Mouse (Mus musculus): ENCODE results near the gene Tshz2. TPM values are rescaled to one million over a fixed set of nuclear protein-coding genes. Genes with fewer than 3 reads are reported as not detected.

Gene Tshz2
- polyA plus RNA-seq, 1 experiment = 42.1 TPM

DNA sequence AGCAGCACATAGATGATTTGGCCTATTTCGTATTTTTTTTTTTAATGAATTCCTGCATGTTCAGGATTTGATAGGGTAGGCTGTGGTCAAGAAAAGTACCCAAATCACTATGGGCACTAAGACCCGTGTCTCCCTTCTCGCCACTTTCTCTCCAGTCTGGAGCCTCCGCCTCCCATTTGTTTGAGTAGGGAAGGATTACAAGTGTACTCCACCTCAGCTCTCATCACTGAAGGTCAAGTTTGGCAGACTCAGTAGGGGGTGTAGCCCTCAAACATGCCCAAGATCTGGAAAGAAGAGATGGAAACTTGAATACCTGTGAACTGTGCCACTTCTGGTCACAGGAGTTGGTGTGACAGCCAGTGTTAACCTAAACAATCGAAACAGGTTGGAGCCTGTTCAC is 66.3 kb downstream of the Tshz2 start:
- no peak for DNase-seq (ENCODE audit: low spot score)

DNA sequence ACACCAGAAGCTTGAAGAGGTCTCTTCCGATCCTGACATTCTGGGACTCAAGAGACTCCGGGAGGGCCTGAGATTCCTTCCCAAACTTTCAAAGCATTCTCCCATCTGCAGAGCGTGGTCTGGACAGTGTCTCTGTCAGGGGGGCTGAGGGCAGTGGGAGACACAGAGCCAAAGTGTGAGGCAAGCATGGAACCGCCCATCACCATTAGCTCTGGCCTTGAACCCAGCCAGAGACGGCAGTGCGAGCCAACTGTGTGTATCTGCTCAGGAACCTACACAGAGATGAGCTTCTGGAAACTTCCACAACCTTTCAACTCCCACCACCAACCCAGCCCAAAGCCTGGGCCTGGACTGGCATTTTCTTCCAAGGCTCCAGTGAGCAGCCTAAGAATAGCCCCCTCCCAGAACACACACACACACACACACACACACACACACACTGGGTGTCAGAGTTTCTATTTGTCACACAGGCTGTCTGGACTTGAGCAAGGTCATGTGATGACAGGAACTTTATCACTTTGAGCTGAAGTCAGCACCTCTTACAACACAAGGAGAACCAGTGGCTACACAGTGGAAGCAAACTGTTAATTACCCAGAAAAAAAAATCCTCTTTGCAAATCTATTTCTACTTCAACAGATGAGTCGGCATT is 67.2 kb downstream of the Tshz2 start:
- no peak for DNase-seq (ENCODE audit: low spot score)

DNA sequence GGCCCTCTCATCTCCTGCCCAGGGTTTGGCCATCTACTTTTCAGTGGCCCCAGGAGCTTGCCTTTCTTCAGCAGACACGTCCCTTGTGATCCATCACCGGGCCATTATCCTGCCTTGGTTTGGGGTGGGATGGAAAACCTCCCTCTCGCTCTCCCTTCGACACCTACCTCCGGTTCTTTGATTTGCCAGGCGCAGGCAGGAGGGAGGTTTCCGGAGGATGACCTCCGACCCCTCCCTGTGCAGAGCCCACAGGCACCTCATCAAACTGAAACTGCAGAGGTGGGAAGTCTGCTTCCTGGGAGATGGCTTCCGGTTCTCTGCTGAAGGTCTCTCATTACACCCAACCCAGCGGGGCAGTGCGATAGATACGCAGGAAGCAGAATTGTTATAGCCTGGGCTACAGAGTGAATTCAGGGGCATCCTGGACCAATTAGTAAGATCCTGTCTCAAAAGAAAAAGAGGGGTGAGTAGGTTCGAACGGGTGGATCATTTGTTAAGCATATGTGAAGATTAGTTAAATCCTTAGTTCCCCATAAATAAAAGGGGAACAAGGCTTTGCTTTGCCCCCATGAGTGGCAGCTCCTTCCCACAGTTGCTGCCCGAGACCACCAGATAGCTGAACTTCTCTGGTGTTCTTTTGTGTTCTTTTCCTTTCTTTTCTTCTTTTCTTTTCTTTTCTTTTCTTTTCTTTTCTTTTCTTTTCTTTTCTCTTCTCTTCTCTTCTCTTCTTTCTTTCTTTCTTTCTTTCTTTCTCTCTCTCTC is 70.1 kb downstream of the Tshz2 start:
- DNase-seq (ENCODE audit: low spot score) = no peak

DNA sequence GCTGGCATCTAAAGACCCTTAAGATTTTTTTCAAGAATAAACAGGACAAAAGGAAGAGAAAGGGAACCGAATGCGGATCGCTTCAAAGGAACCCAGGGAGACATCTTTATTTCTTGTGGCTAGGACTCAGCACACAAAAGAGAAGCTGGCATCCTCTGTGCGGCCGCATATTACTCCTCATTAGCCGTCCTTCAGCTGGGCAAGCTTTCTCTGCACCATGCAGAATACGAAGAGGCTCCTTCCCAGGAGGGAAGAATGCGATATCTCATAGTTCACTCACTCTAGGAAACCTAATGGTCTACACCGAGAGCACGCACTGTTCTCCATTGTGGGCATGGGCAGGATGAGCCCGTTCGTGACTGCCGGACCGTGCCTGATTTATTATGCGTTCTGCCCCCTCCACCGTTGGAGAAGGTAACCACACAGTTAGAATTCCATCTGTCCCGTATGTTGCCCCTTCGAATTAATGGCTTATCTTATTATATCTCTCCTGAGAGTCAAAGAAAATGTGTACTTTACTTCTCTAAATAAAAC is 89.0 kb downstream of the Tshz2 start:
- DNase-seq (ENCODE audit: low spot score) = no peak

DNA sequence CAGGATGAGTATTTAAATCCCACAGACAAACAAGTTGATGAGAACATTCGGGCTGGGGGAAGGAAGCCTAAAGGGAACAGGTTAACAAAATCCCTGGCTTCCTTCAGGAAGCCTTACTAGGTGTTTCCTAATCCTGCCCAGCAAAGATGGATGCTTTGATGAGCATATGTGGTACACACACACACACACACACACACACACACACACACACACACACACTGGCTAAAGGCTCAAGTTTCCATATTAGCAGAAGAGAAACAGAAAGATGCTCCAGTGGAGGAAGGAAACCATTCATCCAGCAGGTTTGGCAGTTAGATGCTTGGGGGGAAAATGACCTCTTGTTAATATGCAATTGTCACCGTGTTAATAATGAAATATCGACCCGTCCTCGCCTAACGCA is 89.5 kb downstream of the Tshz2 start:
- no peak for DNase-seq (ENCODE audit: low spot score)

DNA sequence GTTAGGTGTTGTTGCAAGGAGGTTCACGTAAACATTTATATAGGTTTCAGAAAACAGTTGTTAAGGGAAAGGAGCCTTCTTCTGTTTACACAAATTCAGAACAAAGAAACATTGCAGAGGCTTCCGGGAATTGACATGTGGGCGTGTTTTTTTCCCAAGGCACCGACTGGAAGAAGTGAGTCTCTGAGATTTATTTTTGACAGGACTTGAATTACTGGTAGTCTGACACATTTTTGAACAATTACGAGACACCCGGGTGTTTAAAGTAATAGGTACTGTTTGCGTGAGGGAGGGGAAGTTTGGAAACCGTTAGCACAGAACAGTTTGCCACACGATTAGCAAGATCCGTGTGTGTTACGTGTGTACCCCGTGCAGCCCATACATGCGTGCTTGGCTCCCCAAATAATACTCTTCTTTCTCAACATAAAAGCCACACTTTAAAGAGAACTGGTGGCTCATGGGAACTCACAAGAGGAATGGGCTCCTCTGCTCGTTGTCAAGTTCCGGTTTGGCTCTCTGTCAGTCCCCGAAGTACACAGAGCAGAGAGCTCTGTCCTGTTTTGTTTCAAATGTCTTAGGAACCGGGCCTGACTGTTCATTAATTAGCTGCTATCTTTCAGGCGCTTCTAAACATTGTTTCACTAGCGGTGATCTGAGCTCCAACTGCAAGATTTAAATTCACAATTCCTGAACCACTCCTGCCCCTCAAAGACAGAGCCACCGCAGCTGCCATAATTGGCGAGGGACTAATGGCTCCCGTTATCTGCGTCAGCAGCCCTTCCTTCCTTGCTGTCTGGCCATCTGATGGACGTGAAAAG is 91.0 kb downstream of the Tshz2 start:
- no peak for DNase-seq (ENCODE audit: low spot score)

DNA sequence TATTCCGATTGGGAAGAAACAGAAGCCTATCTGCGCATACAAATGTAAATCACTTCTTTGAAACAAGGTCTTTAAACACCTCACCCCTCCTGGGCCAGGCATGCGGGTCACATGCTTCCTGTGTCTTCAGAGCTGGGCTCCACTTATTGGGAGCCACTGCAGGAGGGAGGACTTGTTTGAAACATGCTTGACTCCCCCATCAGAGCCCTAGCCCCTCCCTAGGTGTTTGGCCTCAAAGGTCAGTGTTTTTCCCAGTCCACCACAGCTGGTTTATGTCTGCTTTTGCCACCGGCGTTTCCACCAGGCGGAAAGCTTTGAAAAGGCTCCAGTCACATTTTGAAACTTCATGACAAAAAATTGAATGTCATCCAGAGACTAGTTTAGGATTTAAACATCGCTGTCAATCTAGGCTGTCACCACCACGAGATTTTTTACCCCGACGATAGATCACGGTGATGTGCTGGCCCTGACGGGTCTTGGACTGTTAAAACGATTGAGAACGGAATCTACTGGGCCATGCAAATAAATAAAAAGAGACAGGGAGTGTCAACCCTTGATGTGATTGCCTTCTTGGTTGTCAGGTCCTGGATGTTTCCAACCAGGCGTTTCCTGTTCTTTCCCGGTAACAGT is 96.0 kb downstream of the Tshz2 start:
- DNase-seq (ENCODE audit: low spot score) = no peak

DNA sequence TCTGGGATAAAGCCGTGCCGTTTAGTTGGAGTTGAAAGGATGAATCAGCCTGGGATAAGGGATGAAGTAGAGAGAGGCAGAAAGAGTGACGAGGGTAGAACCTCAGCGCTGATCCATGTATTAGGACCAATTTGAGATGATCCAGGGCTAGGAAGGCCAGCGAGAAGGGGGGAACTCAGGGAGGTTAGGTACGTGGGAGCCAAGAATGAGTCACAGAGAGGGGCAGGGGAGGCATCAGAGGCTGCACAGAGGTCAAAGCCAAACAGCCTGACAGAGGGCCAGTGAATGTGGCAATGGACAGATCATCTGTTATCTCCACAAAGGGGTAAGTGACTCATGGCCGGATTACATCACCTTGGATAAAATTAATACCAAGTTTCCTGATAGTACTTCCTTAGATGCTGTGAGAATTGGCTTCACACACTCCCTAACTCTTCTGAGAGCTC is 97.8 kb downstream of the Tshz2 start:
- no peak for DNase-seq (ENCODE audit: low spot score)

DNA sequence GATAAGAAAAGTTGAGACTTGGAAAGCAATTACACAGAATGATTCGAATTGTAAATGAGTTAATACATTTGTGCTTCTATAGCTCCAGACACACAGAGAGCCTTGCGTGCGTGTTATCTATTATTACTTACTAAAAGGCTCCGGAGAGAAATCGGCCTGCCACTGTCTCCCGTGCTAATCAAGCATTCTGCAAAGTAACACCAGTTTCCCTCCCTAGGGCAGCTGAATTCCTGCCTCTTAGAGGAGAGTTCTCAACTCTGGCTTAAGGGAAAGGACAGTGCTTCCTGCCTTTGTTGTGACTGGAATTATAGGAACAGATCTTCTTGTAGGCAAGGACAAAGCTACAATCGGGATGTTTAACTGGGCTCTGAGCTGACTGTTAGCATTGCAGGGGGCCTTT is 101.2 kb downstream of the Tshz2 start:
- no peak for DNase-seq (ENCODE audit: low spot score)

DNA sequence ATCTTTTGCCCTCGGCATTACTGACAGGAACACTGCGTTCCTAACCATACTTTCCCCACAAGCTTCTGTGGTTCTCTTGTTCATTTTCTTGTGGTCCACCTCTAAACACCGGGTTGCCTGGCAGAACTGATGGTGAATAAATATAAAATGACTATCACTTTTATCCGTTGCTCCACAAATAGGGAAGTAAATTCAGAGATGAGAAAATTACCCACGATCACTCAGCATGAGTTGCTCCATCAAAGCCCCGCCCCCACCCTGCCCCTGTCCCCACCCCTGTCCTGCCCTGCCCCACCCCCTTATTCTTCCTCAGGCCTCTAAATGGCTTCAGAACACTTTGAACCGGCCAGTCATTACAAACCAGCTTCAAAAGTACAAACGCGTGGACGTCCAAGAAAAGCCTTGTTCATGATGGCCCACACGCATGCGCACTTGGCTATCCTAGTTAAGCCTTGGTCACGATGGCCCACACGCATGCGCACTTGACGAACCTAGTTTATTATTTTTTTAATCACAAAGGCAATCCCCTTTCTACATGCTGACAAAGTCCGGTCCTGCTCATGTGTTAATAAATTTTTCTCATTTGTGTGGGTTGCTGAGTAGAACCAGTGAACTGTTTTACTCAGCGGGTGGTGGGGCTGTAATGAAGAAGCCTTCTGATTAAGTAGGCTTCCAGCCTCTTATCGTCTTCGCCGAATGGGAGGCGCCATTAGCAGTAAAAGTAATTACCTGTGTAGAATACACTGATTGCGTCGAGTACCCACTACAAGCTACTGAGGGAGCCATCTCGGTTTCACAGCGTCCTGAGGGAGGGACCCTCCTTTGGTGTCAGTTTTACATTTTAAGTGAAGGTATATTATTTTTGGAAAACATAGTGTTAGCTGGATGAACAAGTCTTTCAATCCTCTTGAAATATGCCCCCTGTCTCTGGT is 102.9 kb downstream of the Tshz2 start:
- no peak for DNase-seq (ENCODE audit: low spot score)

DNA sequence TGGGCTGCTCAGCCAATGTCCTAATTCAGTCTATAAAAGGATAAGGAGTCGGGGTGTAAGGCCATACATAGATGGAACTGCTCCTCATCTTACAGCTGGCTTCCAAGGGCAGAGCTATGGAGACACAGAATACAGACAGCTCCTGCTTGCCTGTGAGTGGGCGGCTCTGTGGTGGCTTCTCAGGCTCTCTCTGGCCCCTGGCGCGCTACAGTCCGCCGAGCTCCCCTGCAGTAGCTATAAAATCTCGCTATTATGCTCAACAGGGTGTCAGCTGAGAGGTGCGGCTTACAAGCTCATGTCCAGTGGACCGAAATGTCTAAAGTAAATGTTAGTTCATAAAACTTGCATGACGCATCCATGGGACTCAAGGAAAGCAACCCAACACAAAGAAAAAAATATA is 108.2 kb downstream of the Tshz2 start:
- no peak for DNase-seq (ENCODE audit: low spot score)

DNA sequence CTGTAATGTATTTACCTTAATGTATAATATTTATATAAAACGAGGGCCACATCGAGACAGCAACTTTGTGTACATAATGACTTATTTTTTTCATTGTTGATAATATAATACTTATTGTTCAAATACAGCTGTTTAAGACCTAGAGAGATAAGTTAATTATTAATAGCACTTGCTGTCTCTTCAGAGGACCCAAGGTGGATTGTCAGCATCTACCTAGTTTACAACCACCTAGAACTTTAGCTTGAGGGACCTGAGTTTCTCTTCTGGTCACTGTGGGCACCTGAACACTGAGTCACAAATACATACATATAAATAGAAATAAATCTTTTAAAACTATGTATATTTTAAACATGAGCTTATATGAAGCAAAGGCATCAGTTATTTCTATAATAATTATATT is 110.0 kb downstream of the Tshz2 start:
- DNase-seq (ENCODE audit: low spot score) = no peak

DNA sequence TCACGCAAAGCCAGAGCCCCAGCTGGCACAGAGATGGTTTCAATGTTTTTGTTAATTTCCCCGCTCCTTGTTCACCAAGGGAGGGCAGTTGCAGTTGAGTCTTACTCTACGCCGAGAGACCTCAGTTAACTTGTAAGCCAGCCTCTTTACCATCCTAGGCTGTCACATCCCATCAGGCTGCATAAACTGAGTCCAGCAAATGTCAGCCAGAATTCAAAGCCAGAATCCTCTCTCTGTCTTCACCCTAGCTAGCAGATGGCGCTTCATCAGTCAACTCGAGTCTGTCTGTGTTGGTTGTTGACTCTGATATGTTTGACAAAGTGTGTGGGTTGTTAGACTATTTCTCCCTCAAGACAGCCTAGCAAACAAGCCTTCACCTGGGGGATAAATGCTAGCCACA is 110.5 kb downstream of the Tshz2 start:
- DNase-seq (ENCODE audit: low spot score) = no peak

DNA sequence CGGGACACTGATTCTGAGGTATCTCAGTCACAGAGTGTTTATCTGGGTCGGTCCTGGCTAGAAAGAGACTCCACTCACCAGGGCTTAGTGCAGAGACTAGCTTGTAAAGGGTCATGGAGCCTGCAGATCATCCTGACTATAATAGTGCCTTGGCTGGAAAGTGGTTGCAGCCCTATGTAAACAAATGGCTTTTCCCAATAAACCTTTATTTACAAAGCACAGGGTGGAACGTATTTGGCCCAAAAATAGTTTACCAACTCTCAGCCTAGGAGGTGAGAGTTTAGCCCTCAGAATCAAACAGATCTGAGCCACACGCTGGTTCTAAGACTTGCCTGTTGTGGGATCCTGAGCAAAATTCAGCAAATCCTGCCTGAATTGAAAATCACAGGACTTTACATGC is 111.1 kb downstream of the Tshz2 start:
- no peak for DNase-seq (ENCODE audit: low spot score)

DNA sequence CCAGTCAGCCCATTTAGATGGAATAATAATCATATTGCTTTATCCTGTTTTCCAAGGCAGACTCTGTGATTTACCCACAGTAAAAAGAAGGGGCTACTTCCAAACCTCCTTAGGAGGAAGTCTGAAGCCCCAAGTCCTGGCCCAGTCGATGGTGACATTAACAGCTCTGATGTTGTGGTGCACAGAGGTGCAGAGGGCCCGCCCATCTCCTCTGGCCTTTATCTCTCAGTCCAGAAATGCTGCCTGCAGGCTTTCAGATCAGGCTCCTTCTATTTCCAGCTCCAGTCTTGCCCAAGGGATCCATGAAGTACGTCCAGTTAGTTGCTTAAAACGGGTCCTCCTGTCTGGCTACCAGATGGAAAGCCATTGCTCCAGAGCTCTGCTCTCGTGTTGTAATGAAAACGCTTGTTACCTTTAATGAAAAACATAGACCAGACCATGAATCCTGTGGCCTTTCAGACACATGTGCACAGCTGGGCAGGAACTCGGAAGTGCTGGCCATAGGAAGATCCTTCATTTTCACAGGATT is 114.4 kb downstream of the Tshz2 start:
- DNase-seq (ENCODE audit: low spot score) = no peak

DNA sequence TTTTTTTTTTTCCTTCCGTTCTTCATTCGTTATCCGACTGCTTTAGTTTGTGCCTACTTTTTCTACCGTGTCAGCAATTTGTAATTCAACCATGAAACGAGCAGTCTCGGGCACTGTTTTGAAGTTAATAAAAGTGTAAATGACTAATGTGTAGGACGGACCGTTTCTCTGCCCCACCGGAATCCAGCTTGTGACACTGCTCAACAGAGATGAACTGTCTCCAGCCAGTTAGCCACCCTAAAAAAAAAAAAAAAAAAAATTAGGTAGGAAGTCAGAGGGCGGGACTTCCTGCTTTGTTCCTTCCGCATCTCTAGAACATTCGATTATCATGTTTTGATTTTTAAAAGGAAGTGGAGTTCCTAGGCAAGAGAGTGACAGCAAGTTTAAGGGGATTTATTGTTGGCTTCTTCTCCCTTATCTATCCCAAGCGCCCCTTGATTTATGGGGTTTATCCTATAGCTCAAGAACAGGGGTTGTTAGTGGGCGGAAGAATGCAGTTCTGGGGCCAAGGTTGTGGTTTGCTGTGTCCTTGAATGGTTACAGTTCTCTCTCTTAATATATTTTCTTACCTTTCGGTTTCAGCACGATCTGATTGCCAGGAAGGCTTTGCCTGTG is 116.6 kb downstream of the Tshz2 start:
- no peak for DNase-seq (ENCODE audit: low spot score)

DNA sequence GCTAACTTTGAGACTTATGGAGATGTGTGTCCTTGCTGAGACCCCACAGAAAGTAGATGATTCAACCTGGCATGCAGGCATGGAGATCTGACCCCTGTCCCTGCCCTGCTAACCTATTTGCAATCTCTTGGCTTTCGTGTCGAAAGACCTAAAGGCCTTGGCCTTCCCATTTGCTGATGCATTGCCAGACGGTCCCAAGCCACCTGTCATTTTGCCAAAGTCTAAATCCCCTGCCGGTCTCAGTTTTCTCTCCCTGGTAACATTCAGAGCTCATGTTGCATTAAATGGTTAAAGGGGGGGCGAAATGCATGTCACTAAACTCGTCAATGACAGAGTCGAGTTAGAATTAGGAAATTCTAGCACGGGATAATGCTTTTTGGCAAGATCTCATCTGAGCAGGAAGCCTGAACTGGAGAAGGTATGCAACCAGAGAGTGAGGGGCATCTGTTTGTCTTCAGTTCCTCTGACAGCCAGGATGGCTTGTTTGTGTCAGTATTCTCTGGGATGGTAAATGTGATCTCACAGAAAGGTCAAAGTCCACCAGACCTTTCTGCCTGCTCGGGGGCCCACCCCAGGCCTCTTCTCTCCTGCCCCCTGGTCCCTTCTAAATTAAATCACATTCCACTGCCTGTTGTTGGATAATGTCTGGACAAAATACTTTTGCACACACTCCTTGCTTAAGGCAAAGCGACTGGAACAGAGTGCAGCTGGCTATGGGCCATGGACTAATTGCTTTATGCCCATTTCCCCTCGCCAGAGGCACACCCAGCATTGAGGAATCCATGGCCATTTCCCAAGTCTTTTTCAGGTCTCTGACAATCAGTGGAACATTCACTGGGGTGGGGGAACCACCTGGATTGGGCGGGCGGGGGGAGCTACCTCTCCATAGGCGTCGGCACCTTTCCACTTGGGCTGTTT is 118.0 kb downstream of the Tshz2 start:
- no peak for DNase-seq (ENCODE audit: low spot score)

DNA sequence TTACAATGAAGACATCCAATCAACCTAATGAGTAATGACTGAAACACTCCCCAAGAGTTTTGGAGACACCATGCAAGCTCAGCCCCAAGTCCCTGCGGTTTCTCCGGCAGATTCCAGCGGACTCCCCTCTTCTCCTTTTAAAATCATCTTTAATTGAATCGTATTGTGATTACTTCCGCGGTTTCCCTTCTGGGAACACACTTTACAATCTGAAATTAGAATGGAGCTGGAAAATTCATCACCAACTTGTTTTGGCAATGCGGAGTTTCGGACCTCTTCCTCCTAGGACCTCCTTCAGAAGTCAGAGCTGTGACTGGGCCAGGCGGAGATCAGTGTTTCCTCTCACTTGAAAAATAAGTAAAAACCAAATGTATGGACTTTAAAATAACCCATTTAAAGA is 119.3 kb downstream of the Tshz2 start:
- no peak for DNase-seq (ENCODE audit: low spot score)

DNA sequence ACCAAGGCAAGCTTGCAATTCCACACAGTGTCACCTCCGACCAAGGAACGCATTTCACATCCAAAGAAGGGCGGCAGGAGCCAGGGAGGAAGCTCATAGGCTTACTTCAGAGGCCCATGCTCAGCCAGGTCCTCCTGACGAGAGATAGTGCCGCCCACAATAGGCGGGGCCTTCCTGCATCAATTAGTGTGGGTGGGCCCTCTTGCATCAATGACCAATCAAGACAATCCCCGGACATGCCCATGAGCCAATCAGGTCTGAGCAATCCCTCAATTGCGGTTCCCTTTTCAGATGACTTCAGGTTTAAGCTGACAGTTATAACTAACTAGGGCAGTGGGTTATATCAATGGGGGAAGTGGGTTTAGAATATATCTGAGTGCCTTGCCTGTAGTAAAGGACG is 120.6 kb downstream of the Tshz2 start:
- no peak for DNase-seq (ENCODE audit: low spot score)

Measured in urinary bladder, adult 2 months (tissue).